Mouse (Mus musculus) heart, embryonic 16.5 days (tissue): ENCODE results near the gene Sult6b2. TPM values are rescaled to one million over a fixed set of nuclear protein-coding genes. Genes with fewer than 3 reads are reported as not detected.

Experiments used
- ATAC-seq: fragments of 200-750 bp; cut with Nextera tagmentation; replicated peaks from 2 replicates; pipeline ENCODE4 v1.8.0; 2017; ENCODE audit warnings: moderate number of reproducible peaks; ENCODE audit not compliant: insufficient read depth, low FRiP score; ENCODE audit errors: extremely low read depth
- H3K27ac ChIP-seq: fragments of 300-500 bp; sonication (generic); 2 replicates; pipeline ENCODE4 v1.5.1; 2014; ENCODE audit warnings: mild to moderate bottlenecking, low read length, control low read depth, moderate library complexity
- H3K27me3 ChIP-seq: fragments of 300-500 bp; sonication (generic); 2 replicates; pipeline ENCODE4 v1.6.1; 2014; ENCODE audit warnings: low read length, mixed read lengths; ENCODE audit not compliant: control insufficient read depth, insufficient read depth
- H3K36me3 ChIP-seq: fragments of 300-500 bp; sonication (generic); 2 replicates; pipeline ENCODE4 v1.6.1; 2014; ENCODE audit not compliant: control insufficient read depth, insufficient read depth
- H3K4me1 ChIP-seq: fragments of 300-500 bp; sonication (generic); 2 replicates; pipeline ENCODE4 v1.6.1; 2014; ENCODE audit warnings: low read length, mixed read lengths; ENCODE audit not compliant: control insufficient read depth, insufficient read depth
- H3K4me2 ChIP-seq: fragments of 300-500 bp; sonication (generic); 2 replicates; pipeline ENCODE4 v1.6.1; 2014; ENCODE audit warnings: low read depth, mild to moderate bottlenecking, control low read depth, low read length
- H3K4me3 ChIP-seq: fragments of 300-500 bp; sonication (generic); 2 replicates; pipeline ENCODE4 v1.5.1; 2014; ENCODE audit warnings: mild to moderate bottlenecking, control low read depth, low read length
- H3K9ac ChIP-seq: fragments of 300-500 bp; sonication (generic); 2 replicates; pipeline ENCODE4 v1.6.1; 2014; ENCODE audit warnings: low read length, control low read depth
- H3K9me3 ChIP-seq: fragments of 300-500 bp; sonication (generic); replicated peaks from 2 replicates; pipeline ENCODE4 v1.6.1; 2016; ENCODE audit warnings: low read length; ENCODE audit not compliant: control insufficient read depth
- WGBS: fragments of 180-500 bp; shearing (Covaris S2); extraction: QIAGEN DNeasy Blood & Tissue Kit; methylation state at CpG from one replicate; pipeline ENCODE4 v1.1.7; 2014; 5-methylcytosine and 5-hydroxymethylcytosine counted together
- polyA plus RNA-seq: library from polyadenylated mRNA; unstranded; fragments of >200 nt; fragmentation: Nextera tagmentation; extraction: Ambion mirVana; gene quantifications from 2 replicates; pipeline ENCODE4 v1.2.1, GENCODE M21; 2015

The Sult6b2 gene
- polyA plus RNA-seq, 1 experiment from 2014 or later = 0.07 TPM

- Histone ChIP-seq H3K27ac (peak within 1 kb of the TSS; percentile 92), H3K36me3 (peaks cover 4% of the 10 kb centered on the region; the same call in 1 of the 2 replicates), H3K4me3 (peak within 1 kb of the TSS; percentile 96), H3K4me2 (peak within 1 kb of the TSS; percentile 91), H3K9me3 (no peaks in the 10 kb centered on the region), H3K4me1 (peaks cover 21% of the 10 kb centered on the region), H3K27me3 (no peaks in the 10 kb centered on the region), H3K9ac (peak within 1 kb of the TSS; percentile 96)
- under 1% methylated on average over 66 of the region's 68 CpGs for WGBS
- ATAC-seq = peak; percentile 94
These were observed 47.6 kb downstream of the Sult6b2 start, which contains the start of gene Cmas for GRCm38 (mm10) chr6:142756507-142757333. Cmas (plus strand) TSS chr6:142756686.

GRCm38 (mm10) chr6:142752331-142753246, 51.7 kb downstream of the Sult6b2 start:
- no peak for ATAC-seq
- Histone ChIP-seq H3K27ac (no peak overlapping the region), H3K27me3 (no peaks in the 10 kb centered on the region), H3K36me3 (no peaks in the 10 kb centered on the region), H3K4me2 (no peak overlapping the region), H3K4me3 (no peak overlapping the region), H3K9ac (no peak overlapping the region), H3K9me3 (no peaks in the 10 kb centered on the region), H3K4me1 (peaks cover 18% of the 10 kb centered on the region)
- WGBS = 44% methylated on average over 14 of the region's 14 CpGs

- Histone ChIP-seq H3K36me3 (no peaks in the 10 kb centered on the region), H3K4me2 (no peak overlapping the region), H3K4me3 (no peak overlapping the region), H3K9ac (no peak overlapping the region), H3K4me1 (peaks cover 18% of the 10 kb centered on the region), H3K27me3 (no peaks in the 10 kb centered on the region), H3K27ac (no peak overlapping the region), H3K9me3 (no peaks in the 10 kb centered on the region)
- ATAC-seq = no peak
- WGBS = 59% methylated on average over 9 of the region's 9 CpGs
These were observed 52.9 kb downstream of the Sult6b2 start for GRCm38 (mm10) chr6:142751365-142751764.

- Histone ChIP-seq H3K4me1 (peaks cover 16% of the 10 kb centered on the region), H3K9ac (no peak overlapping the region), H3K27me3 (no peaks in the 10 kb centered on the region), H3K36me3 (no peaks in the 10 kb centered on the region), H3K4me3 (no peak overlapping the region), H3K9me3 (no peaks in the 10 kb centered on the region), H3K27ac (peak overlapping the region; percentile 78), H3K4me2 (peak overlapping the region; percentile 11)
- 30% methylated on average over 8 of the region's 8 CpGs for WGBS
- no peak; the same call in 1 of the 2 replicates for ATAC-seq
These were observed 56.1 kb downstream of the Sult6b2 start for GRCm38 (mm10) chr6:142748057-142748708.

- no peak overlapping the region for H3K4me3 ChIP-seq
- no peaks in the 10 kb centered on the region for H3K9me3 ChIP-seq
- no peak overlapping the region for H3K9ac ChIP-seq
- H3K4me1 ChIP-seq = peaks cover 13% of the 10 kb centered on the region
- WGBS = 68% methylated on average over 2 of the region's 2 CpGs
- H3K27ac ChIP-seq = no peak overlapping the region
- H3K4me2 ChIP-seq = no peak overlapping the region
- H3K27me3 ChIP-seq = no peaks in the 10 kb centered on the region
- ATAC-seq = no peak
- no peaks in the 10 kb centered on the region for H3K36me3 ChIP-seq
These were observed 57.1 kb downstream of the Sult6b2 start for GRCm38 (mm10) chr6:142747165-142747564.

- ATAC-seq = no peak
- no peak overlapping the region for H3K9ac ChIP-seq
These were observed 57.5 kb downstream of the Sult6b2 start for GRCm38 (mm10) chr6:142746765-142747164.

GRCm38 (mm10) chr6:142745484-142745883, 58.8 kb downstream of the Sult6b2 start:
- Histone ChIP-seq H3K27ac (no peak overlapping the region), H3K4me3 (no peak overlapping the region), H3K36me3 (no peaks in the 10 kb centered on the region), H3K9me3 (no peaks in the 10 kb centered on the region), H3K27me3 (no peaks in the 10 kb centered on the region), H3K4me2 (no peak overlapping the region), H3K4me1 (peaks cover 15% of the 10 kb centered on the region), H3K9ac (no peak overlapping the region)
- ATAC-seq = no peak
- 93% methylated on average over 5 of the region's 5 CpGs for WGBS

More at GRCm38 (mm10) chr6:142746765-142747164, 57.5 kb downstream of the Sult6b2 start:
- no peaks in the 10 kb centered on the region for H3K9me3 ChIP-seq
- H3K27me3 ChIP-seq = no peaks in the 10 kb centered on the region
- WGBS = 67% methylated on average over 7 of the region's 7 CpGs
- H3K4me3 ChIP-seq = no peak overlapping the region
- H3K27ac ChIP-seq = no peak overlapping the region
- peaks cover 13% of the 10 kb centered on the region for H3K4me1 ChIP-seq
- no peak overlapping the region for H3K4me2 ChIP-seq
- no peaks in the 10 kb centered on the region for H3K36me3 ChIP-seq

GRCm38 (mm10) chr6:142743193-142743592, 61.1 kb downstream of the Sult6b2 start:
- no peaks in the 10 kb centered on the region for H3K9me3 ChIP-seq
- H3K27me3 ChIP-seq = no peaks in the 10 kb centered on the region
- H3K4me1 ChIP-seq = peaks cover 11% of the 10 kb centered on the region
- H3K9ac ChIP-seq = no peak overlapping the region
- H3K4me3 ChIP-seq = no peak overlapping the region
- 68% methylated on average over 4 of the region's 4 CpGs for WGBS
- ATAC-seq = no peak
- no peak overlapping the region for H3K27ac ChIP-seq
- no peak overlapping the region for H3K4me2 ChIP-seq
- no peaks in the 10 kb centered on the region for H3K36me3 ChIP-seq
